Mouse (Mus musculus) liver, embryonic 14.5 days (tissue): Measurements from ENCODE around the gene Ppp2r5e.

Source experiments
- CTCF ChIP-seq: IDR thresholded peaks from 2 replicates; pipeline ENCODE4 v1.5.1; 2016; ENCODE audit warnings: antibody characterized with exemption, low read depth, control low read depth
- EP300 ChIP-seq: IDR thresholded peaks from 2 replicates; pipeline ENCODE4 v1.6.1; 2016; ENCODE audit warnings: antibody characterized with exemption, low read depth

GRCm38 (mm10) chr12:75449475-75449966 is 146.5 kb downstream of the Ppp2r5e start:
- TF ChIP-seq CTCF (no peak), EP300 (no peak)
